Mouse (Mus musculus) MEL (cell line): ENCODE measurements around the gene Cxcl17.
A peak's percentile ranks its signal among the peaks of the same experiment; 100 is the strongest.

Experiments
- CTCF ChIP-seq, 3 experiments: IDR thresholded peaks in 2 of 3; conservative IDR thresholded peaks in 1 of 3; 2 replicates each; pipeline ENCODE4 v1.5.1; 2011 to 2012; ENCODE audit warnings: low read length in 3 of 3, low read depth in 2 of 3, mild to moderate bottlenecking in 2 of 3, improper control_type of control experiment in 1 of 3, inconsistent platforms in 1 of 3, mixed read lengths in 1 of 3, moderate library complexity in 1 of 3; ENCODE audit not compliant: control insufficient read depth in 1 of 3, insufficient read depth in 1 of 3, poor library complexity in 1 of 3, severe bottlenecking in 1 of 3
- EP300 ChIP-seq, 2 experiments: IDR thresholded peaks; 2 replicates each; pipeline ENCODE4 v1.6.1; 2011; ENCODE audit warnings: improper control_type of control experiment in 2 of 2, low read length in 2 of 2, low read depth in 1 of 2, mild to moderate bottlenecking in 1 of 2
- GATA1 ChIP-seq: IDR thresholded peaks from 2 replicates; pipeline ENCODE4 v1.6.1; 2011; ENCODE audit warnings: low read depth, low read length, improper control_type of control experiment
- HCFC1 ChIP-seq: IDR thresholded peaks from 2 replicates; pipeline ENCODE4 v1.6.1; 2012; ENCODE audit warnings: low read depth, mild to moderate bottlenecking, inconsistent platforms, low read length, improper control_type of control experiment, moderate library complexity
- MAX ChIP-seq: IDR thresholded peaks from 2 replicates; pipeline ENCODE4 v1.6.1; 2011; ENCODE audit warnings: low read length, improper control_type of control experiment
- MYB ChIP-seq: IDR thresholded peaks from 2 replicates; pipeline ENCODE4 v1.6.1; 2011; ENCODE audit warnings: mild to moderate bottlenecking, low read depth, low read length, improper control_type of control experiment
- POLR2A ChIP-seq, 2 experiments: IDR thresholded peaks; 2 replicates each; pipeline ENCODE4 v1.6.1; 2011 to 2012; ENCODE audit warnings: low read length in 2 of 2, mild to moderate bottlenecking in 2 of 2, control low read depth in 1 of 2, improper control_type of control experiment in 1 of 2, low read depth in 1 of 2, moderate library complexity in 1 of 2; ENCODE audit not compliant: control insufficient read depth in 1 of 2, insufficient read depth in 1 of 2, poor library complexity in 1 of 2
- POLR2AphosphoS2 ChIP-seq: IDR thresholded peaks from 2 replicates; pipeline ENCODE4 v1.6.1; 2011; ENCODE audit warnings: low read length, improper control_type of control experiment
- SIN3A ChIP-seq: IDR thresholded peaks from 2 replicates; pipeline ENCODE4 v1.6.1; 2012; ENCODE audit warnings: low read length, improper control_type of control experiment, inconsistent platforms
- SMC3 ChIP-seq: IDR thresholded peaks from 2 replicates; pipeline ENCODE4 v1.6.1; 2011; ENCODE audit warnings: low read depth, low read length, improper control_type of control experiment
- TAL1 ChIP-seq: IDR thresholded peaks from 2 replicates; pipeline ENCODE4 v1.6.1; 2012; ENCODE audit warnings: mild to moderate bottlenecking, inconsistent platforms, low read length, moderate library complexity, mixed read lengths
- ZNF384 ChIP-seq: IDR thresholded peaks from 2 replicates; pipeline ENCODE4 v1.6.1; 2012; ENCODE audit warnings: low read depth, mild to moderate bottlenecking, inconsistent platforms, low read length, improper control_type of control experiment

- peak; percentile 27; the same call in 1 of the 2 replicates for TF ChIP-seq TAL1
- TF ChIP-seq SMC3 = peak; percentile 58
- no peak for TF ChIP-seq POLR2A (IDR thresholded peaks at IDR 0.05; ENCODE audit: control insufficient read depth in 1 of 2, insufficient read depth in 1 of 2, low read depth in 1 of 2, low read length in 2 of 2, poor library complexity in 1 of 2)
- peak; percentile 74 to 82 (median 78) for TF ChIP-seq CTCF (IDR thresholded peaks at IDR 0.05 in 2 of 3, conservative IDR thresholded peaks at IDR 0.05 in 1 of 3; ENCODE audit: control insufficient read depth in 1 of 3, insufficient read depth in 1 of 3, low read depth in 2 of 3, low read length in 3 of 3, poor library complexity in 1 of 3, severe bottlenecking in 1 of 3)
- no peak for TF ChIP-seq SIN3A
- TF ChIP-seq MYB = no peak
- TF ChIP-seq GATA1 = peak; percentile 80
- no peak for TF ChIP-seq MAX
- no peak for TF ChIP-seq ZNF384
- TF ChIP-seq EP300 (IDR thresholded peaks at IDR 0.05; ENCODE audit: low read depth in 1 of 2, low read length in 2 of 2) = peak; percentile 65 to 70
- TF ChIP-seq HCFC1 = no peak
- TF ChIP-seq POLR2AphosphoS2 = no peak
Measured at GRCm38 (mm10) chr7:25402671-25403101, 10.0 kb downstream of the Cxcl17 start.
